Mouse (Mus musculus): ENCODE data around the gene Xlr5a.

Xlr5a gene

DNA sequence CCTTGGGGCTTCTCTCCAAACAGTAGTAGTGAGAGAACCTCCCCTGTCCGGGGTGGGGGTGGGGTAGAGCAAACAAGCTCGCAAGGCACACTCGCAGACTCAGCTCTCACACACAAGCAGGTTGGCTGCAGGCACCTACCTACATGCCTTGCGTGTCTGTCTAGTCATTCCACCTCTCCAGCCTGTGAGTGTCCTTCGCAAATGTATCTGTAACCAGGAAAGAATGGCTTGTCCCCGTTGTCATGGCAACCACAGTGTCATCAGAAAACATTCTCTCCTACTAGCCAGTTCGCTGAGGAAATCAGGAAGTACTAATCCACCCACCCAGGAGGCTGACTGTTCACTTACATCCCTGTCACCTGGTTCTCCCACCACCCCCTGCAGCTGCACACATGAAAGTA lies 149.6 kb downstream of the Xlr5a start:
- no CpG with 5 or more reads among the region's 7 CpGs for WGBS

DNA sequence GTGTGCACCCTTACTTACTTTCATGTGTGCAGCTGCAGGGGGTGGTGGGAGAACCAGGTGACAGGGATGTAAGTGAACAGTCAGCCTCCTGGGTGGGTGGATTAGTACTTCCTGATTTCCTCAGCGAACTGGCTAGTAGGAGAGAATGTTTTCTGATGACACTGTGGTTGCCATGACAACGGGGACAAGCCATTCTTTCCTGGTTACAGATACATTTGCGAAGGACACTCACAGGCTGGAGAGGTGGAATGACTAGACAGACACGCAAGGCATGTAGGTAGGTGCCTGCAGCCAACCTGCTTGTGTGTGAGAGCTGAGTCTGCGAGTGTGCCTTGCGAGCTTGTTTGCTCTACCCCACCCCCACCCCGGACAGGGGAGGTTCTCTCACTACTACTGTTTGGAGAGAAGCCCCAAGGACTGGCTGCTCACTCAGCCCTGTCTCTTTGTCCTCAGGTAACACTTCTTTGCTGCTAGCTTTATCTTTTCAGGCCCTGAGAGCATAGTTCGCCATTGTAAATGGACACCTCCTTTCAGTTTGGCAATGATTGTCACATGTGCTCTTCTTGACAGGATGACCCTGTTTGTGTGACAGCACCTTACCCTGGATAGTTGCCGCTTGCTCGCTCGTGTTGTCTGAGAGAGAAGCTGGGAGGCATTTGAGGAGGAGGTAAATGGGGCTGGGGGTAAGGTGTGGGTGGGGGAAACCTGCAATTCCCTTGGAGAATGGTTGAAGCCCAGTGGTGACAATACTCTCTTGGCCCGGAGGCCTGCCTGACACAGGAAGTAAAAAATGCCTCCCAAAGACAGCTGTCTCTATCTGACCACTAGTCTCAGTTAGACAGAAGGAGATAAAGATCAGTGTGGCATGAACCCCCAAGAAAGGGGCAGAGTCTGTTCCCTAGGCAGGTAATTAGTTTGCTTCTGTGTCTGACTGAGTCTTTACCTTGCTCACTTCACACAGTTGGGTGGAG lies 169.6 kb downstream of the Xlr5a start:
- WGBS: no CpG with 5 or more reads among the region's 12 CpGs

DNA sequence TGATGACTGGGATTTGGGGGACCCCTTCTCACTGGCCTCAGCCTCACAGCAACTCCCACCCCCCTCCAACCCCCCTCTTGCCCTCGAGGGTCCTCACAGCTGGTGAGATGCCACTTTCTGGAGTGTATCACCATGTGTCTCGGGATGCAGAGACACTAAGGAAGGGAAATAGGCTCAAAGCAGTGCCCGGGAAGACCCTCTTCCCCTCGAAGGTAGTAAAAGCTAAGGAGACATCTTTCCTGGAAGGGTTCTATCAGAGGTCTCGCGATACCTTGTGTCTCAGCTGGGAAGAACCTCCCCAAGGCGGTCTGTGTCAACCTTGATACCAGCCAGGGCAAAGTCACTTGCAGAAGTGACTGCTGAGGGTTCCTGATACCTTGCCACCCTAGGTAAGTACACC lies 176.0 kb downstream of the Xlr5a start, which contains the start of gene Gm14685:
TSS of gene Gm14685 (plus strand) at position 301 of the 400 bp plus-strand sequence.
- WGBS: no CpG with 5 or more reads among the region's 7 CpGs

DNA sequence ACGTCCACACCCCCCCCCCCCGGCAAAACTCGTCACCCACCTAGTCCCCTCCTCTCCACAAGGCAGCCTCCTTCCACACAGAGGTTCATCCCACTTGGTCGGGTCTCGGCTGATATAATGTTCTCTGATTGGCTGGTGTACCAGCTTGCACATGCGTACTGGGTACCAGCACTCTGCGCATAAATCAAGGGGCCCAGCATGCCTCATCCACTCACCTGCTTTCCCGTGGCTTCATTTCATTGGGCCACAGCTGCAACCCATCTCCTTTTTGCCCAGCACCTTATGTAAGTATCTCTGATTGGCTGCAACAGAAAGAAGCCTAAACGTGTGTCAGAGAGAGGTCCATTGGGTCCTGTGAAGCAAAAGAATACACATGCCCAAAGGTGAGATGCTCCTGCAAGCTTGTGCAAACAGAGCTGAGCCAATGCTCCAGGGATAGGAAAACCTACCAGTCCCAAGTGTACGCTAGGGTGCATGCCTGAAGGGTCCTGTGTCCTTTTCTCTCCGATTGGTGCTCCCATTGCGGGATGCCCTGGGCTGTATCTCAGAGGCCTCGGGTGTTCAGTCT lies 195.8 kb downstream of the Xlr5a start, which contains the start of gene Xlr3a:
TSS of gene Xlr3a (minus strand) at position 155 of the 568 bp plus-strand sequence.
- WGBS: 79% methylated on average over 13 of the region's 13 CpGs

DNA sequence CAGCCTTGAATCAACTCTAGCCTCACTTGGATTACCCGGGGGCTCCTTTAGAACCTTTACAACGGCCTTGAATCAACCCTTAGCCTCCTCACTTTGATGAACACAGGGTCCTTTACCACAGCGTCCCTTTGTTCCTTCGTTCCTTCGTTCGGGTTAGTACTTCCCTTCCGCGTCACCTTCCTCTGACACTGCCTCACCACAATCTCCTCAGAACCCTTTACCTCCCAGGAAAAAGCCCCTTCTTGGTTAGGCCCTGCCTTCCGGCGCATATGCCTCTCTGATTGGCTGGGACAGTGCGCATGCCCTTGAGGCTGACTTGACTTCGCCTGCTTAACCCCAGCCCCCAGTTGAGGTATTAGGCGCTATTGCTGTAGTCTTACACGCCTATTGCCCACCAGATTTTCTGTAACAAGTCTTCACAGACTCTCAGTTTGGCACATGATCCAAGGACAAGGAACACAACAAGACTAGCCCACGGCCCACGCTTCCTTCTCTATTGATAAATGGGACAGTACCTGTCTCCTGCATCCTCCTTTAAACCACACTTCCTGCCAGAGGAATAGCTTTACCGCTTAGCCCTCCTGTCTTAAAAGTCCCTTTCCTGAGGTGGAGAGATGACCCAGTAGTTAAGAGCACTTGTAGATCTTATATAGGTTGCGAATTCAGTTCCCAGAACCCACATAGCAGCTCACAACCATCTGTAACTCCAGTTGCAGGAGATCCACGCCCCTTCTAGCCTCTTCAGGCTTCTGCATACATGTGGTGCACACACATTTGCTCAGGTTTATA lies 210.3 kb downstream of the Xlr5a start, which contains the start of gene Xlr4a:
TSS of gene Xlr4a (minus strand) at position 212 of the 789 bp plus-strand sequence.
- 85% methylated on average over 19 of the region's 19 CpGs for WGBS

DNA sequence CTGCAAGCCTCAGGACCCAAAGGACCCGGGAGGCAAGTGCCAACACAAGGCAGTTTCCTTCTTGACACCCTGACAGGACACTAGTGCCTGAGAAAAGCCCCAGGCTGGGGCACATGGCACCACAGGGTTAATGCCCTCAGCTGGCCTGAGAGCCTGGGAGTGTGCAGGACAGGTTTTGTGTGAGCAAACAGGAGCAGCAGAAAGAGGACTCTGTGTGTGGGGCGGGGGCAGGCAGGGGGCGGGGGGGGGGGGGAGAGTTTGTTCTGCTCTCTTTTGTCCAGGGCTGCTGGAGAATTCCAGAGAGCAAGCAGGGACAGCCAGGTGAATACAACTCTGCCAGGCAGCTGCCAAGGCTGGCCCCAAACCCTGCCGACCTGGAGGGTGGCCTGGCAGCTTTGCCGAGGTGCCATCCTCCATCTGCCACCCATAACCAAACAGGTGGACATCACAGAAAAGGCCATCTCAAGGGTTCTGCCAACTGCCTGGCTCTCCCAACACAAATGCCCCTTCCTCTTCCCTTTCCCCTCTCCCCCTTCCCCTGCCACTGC lies 225.9 kb downstream of the Xlr5a start:
- no CpG with 5 or more reads among the region's 5 CpGs for WGBS

DNA sequence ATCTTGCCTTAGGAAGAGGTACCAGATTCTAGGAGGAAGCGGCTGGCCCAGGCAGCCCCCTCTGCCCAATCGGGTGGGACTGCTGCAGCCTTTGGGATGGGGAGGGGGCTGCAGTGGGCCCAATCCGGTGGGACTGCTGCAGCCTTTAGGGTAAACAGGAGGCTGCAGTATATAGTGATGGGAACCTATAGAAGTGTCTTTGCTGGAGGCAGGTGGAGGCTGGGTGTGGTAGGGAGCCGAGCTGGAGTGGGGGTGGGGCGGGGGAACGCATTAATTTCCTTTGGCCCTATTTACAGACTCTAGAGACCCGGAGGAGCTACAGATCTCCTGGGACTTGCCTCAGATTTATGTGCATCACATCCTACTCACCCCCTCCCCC lies 228.4 kb downstream of the Xlr5a start, which contains the start of gene Pnma3:
TSS of gene Pnma3 (plus strand) at position 373 of the 379 bp plus-strand sequence.
- 7% methylated on average over 7 of the region's 7 CpGs for WGBS

DNA sequence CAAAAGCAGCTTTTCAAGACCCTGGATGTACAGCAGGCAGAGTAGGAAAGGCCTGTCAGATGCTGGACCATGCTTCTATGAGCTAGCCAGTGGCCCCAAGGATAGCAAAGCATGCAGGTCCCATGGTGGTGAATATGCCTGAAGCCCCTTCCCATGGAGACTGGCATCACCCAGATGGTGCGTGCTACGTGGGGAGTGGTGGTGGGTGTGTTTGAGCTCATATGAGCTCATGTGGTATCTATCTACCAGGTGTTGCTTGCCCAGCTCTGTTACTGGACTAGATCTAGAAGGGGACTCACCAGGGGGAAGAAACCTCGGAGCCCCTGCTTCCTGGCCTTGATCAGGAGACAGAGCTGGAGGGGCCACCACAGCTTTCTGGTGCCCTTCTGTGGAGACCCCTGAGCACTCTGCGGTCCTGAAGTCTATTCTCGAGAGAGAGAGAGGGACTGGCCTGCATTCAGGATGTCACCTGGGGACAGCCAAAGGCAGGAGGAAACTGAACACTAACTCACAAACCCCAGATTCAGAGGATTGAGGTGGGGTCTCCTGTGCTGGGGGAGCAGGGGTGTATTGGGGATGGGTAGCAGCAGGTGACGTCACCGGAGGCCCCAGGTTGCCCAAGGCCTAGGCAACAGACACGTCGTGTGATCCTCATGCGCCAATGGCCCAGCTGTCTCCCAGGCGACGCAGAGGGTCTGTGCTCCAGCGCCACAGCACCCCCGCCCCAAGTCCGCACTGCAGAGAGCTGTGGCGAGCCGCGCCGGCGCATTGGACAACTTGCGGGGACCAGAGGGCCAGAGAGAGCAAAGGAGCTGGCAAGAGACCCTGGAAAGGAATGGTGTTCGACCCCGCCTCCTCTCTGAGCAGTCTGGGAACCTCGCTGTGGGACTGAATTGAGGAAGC lies 229.0 kb downstream of the Xlr5a start:
- WGBS: 30% methylated on average over 24 of the region's 24 CpGs

DNA sequence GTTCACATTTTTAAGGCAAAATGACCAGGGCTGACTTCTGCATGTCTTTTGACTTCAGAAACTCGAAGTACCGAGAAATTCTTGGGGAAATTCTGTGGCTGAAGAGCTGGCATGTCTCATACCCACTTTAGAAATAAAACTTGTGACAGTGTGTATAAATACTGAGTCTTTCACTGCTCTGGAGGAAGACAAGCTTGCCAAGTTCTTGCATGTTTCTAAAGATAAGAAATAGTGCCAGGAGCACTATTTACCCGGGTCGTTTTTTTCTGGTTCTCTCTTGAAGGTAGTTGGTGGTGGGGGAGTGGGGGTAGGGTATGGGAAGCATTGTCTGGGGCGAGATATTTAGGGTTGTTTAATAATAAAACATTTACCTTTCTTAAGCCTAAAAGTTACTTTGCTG lies 230.5 kb downstream of the Xlr5a start:
- WGBS: 27% methylated on average over 5 of the region's 5 CpGs

DNA sequence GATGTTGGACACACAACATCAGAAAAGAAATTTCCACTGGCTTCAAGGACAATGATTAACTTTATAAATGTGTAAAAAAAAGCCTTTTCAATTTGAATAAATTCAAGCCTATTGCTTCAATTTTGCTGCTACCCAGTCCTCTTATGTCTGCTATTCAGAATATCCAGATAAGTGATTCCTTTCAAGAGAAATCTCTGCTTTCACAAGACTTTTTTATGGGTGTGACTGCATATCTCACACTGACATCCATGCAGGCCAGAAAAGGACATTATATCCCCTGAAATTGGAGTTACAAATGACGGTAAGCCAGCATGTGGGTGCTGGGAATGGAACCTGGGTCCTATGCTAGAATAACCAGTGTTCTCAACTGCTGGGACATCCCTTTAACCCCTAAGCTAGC lies 231.2 kb downstream of the Xlr5a start:
- WGBS: 86% methylated on average over 1 of the region's 1 CpGs
